Mouse (Mus musculus): ENCODE data around the gene Ctbp2.
"Not testable (repeated sequence)": the region's sequence is repeated elsewhere in the genome, so short reads cannot be mapped to it uniquely, and the experiment has no call there.

Ctbp2 gene

DNA sequence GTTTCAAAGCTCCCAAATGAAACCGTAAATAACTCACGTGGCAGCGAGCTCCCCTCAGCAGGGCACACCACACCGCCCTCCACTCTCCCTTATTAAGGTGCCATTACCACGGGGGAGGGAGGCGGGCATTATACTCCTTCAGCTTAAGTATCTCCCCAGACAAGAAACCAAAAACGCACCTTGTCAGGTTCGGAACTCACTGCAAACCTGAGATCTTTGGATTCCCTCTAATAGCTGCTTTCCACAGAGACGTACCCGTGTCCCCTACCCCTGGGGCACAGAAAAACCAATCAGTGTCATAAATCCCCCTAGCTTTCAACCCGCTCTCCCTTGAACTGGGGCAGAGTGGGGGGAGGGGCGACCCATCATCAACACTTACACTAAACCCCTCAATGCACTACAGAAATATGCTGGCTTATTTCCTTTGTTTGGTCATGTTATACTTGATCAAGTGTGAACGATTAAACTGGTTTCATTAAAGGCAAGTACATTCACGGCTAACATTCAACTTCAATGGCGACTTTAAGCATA, 3.9 kb downstream of the Ctbp2 start:
- DNase-seq, result no peak

DNA sequence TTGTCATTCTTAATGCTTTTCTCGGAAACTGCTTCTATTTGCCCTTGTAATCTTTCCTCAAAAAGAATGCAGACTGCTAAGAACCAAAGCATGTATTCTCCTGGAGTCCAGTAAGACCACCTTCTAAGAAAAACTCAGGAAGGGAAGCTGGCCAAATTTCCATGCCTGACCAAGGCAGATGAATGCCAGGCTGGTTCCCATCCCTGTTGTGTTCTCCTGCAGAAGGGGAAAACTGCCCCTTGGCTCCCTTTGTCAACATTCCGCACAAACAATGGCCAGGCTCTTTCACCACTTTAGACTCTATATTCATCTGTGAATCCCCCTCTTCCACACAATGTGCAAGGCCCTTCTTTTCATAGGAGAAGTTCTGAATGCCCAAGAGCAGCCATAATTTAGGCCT, 6.3 kb downstream of the Ctbp2 start:
- DNase-seq, result no peak

DNA sequence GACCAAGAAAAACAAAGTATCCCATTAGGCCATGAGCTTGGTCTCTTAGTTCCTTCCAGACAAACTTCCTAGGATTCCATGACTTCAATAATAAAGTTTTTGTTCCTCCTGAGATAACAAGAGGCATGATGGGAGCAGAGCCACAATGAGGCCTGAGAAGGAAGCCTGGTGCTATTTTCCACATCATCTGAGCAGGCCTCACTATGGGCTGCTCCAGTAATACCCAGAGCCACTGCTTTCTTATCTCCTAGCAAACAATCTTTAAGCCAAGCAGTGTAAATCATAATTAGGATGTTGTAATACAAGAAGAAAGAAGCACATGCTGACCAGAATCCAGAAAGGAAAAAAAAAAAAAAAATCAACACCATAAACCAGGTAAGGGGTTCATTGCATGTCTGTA, 7.6 kb downstream of the Ctbp2 start:
- no peak for DNase-seq

DNA sequence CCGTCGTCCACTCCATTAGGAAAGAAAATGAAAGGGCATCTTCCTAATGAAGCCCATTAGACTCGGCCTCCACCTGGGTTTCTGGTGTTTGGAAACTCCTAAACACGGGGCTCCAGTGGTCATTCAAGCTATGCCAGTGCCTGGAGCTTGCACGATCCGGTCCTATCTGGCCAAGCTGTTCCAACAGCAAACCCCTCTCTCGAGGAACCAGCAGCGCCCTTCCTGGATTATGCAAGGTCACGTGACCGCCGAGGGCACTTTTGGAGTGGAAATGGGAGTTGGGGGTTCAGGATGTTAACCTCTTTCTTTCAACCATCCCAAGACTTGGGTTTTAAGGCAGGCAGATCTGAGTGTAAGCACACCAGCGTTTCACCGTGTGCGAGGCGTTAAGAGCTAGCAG, 8.3 kb downstream of the Ctbp2 start:
- DNase-seq, result no peak

DNA sequence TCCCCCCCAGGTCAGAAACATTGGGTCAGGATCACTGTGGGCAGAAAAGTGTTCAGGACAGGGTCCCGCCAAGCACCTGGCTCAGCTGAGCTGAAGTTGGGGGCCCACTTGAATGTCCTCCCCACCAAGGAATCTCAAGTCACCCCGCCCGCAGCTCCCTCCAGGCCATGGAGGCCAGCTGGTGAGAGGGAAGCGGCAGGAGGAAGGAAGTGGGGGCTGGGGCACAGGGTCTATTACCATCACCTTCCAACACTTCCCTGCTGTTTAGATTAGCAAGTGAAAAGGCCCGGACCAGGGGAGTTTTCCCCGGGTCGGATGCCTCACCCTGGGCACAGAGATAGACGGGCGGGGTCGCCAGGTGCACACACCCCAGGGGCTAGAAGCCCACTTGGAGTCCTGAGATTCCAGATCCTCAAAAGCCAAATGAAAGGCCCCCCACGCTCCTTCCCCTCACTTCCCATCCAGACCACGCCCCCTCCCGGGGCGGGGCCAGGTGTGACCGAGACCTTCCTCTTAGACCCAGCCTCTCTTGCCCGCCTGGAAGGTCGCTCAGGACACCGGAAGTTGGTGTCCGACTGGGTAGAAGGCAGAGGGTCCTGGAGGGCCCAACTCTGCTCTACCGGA, 9.2 kb downstream of the Ctbp2 start:
- no peak for DNase-seq

DNA sequence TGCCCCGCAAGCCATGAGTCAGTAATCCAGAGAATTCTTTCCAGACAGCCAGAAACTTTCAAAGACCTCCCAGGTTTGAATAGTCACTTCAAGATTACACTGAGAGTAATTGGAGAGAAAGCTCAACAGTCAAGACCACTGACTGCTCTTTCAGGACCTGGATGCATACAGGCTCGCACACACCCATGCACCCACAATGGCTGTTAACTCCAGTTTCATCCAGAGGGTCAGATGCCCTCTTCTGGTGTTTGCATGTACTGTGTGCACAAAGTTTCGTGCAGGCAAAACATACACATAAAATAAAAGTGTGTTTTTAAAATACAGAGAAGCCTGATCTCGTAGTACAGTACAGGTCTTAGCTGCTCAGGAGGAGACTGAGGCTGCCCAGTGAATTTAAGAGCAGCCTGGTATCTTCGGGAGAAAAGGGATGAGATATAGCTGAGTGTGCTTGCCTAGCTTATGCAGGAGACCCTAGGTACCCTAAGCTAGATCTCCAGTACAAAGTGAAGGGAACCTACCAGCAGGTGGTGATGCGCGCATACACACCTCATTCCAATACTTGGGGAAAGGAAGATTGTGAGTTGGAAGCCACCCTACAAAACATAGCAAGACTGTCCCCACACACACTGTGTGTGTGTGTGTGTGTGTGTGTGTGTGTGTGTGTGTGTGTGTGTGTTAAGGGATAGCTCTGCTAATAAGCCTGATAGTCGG, 10.8 kb downstream of the Ctbp2 start:
- no peak for DNase-seq

DNA sequence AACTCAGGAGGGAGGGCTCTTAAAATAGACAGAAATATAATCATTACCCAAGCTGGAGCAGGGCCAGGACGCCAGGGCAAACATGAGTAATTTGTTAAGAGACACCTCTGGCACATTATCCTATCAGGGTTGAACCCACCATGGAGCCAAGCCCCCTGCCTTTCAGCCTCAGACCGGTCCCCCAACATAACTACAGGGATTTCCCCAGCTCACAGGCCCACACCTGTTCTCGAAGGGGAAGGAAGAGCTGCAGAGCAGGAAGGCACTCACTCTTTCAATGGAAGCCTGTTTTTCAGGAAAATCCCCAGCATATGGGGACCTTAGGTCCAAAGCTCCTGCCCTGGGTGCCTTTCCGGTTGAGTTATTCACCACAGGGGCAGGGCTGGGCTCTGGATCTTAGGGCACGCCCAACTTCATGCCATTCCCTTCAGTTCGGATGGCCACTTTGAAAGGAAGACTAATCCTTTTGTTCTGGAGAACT, 11.8 kb downstream of the Ctbp2 start:
- DNase-seq, result no peak

DNA sequence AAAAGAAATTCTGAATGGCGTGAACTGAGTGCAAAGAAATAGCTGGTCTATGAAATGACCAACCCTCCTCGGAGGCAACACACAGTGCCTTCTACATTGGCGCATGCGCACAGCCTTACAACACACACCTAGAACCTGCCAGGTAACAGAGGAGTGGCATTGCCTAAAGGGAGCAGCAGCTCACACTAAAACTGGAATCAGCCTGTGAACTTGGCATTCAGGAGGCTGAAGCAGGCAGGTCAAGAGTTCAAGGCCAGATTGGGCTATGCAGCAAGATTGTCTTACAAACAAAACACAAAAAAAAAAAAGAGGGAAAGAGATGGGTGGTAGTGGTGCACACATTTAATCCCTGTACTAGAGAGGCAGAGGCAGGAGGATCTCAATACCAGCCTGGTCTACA, 14.7 kb downstream of the Ctbp2 start:
- no peak for DNase-seq

DNA sequence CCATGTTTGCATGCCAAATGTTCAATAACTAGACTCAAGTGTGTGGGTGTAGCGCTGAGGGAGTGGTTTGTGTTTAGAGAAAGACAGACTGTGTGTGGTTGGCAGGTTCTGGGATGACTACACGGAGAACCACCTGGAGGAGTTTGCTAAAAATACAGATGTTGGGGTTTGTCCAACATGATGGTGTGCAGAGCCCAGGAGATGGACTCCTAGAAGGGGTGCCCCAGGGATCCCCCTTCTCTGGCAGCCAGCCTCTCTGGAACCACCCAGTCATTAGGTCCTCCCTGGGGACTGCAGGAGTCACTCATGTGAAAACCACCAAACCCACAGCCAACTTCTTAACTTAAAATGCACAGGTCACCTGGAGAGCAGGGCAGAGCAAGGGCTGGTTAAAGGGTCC, 15.5 kb downstream of the Ctbp2 start:
- peak; percentile 25 to 47 for DNase-seq

DNA sequence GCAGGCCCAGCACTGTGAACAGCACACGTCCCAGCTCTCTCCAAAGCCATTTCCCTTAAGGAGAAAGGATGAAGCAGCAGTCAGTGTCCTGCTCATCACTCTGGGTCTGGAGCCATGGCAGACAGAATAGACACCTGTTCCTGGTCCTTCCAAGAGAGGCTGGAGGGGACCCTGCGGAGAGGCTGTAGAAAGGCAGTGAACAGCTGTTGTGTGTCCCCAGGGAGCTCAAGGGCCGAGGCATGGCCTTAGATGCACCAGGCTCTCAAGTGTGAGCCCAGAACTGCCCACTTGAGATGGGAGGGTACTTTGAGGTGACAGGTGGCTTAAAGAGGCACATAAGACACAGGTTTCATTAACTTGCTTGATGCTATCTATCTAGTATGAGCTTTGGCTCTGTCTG, 21.6 kb downstream of the Ctbp2 start:
- DNase-seq, result no peak

DNA sequence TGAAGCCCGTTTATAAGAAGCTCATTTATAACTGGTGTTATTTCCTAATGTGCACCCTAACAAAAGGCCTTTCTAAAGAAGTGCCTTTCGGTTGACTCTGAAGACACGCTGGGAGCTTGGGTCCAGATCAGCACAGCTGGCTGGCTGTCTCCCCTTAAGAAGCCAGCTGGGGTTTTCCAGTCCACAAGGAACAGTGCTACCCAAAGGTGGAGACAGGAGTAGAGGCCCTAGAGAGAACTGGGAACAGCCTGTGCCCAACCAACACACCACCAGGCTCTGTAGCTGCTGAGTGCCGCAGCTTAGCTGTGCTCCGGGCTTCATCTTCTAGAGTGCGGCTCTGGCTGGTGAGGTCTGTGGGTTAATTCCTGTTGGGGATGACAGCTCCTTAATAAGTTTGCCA, 23.1 kb downstream of the Ctbp2 start:
- no peak for DNase-seq

DNA sequence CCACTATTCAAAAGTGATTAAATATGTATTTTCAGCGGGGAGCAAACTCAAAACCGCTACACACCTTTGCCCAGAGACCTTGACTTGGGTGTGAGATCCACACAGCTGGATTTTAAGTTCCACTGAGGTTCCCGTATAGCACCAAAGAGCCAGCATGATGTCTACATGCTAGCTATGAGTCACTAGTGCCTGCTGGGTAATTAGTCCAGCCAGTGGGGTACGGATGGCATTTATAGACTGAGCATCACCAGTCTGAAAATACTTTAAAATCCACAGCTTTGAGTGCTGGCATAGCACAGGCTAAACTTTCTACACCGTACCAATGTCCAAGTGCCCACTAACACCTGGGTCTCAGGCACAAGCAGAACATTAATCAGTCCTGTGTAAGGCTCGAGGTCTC, 24.0 kb downstream of the Ctbp2 start:
- DNase-seq, result no peak

DNA sequence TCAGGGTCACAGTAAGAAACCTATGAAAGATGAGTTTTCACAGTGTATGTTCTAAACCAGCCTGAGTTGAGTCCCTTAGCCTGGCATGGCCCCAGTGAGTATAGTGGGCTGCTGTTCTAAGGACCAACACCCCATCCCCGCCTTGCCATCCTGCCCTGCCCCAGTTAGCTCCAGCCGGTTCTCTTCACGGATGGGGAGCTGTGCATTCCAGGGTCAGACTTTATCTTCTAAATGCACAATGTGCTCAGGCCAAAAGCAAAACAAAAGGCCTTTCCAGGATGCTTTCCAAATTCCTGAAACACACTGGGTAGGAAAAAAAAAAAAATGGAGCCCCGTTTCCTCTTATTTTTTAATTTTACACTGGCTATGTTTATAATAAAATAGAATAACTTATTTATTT, 24.9 kb downstream of the Ctbp2 start:
- no peak for DNase-seq

DNA sequence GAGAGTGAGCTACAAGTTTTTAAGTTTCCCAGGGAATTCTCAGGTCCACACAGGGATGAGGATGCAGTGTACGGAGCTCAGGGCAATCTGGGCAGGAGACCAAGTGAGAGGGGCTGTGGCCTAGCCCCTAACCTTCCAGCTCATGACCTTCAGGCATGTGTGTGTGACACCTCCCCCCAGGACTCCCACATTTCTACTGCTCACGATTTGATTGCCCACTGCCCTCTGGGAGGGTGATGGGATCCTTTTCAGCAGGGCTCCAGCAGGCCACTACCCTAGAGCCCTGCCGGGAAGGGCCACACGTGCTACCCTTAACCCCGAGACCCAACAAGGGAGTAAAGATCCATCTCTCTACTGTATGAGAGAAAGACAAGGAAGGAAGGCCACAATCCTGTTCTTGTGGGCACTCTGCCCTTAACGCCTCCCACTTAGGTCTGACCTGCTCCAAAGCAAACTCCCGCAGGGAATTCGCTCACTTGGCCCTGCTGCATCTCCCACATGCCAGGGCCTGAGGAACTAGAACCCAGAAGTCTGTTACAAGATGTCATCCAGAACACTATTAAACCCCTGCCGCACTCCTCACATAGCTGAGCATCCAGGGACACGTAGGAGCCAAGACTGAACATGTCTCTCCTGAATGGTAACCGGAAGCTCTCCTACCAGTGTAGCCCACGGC, 25.9 kb downstream of the Ctbp2 start:
- DNase-seq, result no peak

DNA sequence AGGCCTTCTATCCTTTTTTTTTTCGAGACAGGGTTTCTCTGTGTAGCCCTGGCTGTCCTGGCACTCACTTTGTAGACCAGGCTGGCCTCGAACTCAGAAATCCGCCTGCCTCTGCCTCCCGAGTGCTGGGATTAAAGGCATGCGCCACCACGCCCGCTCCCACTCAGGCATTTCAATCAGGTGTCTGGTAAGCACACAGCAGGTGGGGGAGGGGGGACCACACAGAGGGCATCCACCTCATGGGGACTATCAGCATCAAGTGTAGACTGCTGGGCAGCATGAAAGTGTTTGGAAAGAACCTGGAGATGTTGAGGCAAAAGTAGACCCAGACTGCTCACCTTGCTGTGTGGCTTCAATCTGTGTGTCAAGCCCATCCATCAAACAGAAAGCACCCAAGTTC, 28.5 kb downstream of the Ctbp2 start:
- DNase-seq, result not testable (repeated sequence)

DNA sequence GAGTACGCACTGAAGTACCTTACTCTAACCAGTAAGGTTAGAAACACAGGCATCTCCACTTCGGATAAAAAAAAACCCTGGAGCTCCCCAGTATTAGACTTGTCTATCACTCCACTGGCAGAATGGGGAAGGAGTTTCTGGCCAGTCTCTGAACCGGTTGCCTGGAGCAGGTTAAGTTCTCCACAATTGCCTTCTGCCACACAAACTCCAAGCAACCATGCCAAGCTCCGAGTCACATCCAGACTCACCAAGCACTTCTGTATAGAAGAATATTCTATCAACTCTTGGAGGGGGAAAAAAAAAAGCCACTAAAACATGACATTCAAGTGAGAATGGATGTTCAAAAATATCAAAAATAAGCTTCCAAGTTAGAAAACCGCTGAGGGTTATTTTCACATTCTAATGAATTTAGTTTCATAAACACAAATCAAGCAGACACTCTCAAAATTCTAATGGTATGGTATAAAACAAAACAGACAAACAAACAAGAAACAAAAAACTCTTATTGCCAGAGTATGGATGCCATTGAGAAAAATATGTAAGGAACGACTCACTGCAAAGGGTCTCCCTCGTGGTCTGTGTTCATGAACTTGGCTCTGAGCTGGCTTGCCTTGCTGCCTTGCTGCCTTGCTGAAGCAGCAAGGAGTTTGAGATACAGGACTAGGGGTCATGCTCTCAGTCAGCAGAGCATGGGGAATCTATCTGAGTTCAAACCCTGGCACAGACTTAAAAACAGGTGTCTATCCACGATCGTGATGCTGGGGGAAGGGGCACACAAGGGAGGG, 29.3 kb downstream of the Ctbp2 start:
- DNase-seq, result no peak

DNA sequence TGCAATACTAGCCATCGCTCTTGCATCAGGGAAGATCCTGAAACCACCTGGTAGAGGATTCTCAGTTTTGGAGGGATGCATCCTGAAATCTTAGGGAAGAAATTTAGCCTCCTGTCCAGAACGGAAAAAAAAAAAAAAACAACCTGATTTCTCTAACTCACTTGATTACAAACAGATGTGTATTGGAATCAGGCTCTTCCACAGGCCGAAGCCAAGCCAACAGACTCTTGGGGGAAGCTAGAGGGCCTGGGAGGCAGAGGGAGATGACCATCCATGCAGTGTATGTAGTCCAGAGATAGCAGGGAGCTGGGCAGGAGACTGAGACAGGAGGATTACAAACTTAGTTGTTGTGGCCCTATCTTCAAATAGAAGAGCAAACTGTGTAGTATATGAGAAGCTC, 30.0 kb downstream of the Ctbp2 start:
- no peak for DNase-seq

DNA sequence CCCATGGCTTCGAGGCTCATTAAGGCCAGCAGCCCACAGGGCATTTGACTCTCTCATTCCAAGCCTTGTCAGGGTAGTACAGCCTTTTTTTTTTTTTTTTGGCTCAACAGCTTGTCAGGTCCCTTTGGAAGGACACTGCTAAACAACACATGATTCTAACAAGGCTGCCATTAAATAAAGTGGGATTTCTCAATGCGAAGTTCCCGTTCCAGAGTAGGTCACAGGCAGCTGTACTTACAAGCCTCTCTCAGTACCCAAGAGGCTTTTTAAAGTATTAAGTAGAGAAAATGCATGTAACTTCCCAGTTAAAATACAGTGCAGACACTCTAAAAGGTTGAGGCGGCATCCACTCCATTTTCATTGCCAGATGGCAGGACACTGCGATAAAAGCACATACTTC, 30.4 kb downstream of the Ctbp2 start:
- DNase-seq, result no peak

DNA sequence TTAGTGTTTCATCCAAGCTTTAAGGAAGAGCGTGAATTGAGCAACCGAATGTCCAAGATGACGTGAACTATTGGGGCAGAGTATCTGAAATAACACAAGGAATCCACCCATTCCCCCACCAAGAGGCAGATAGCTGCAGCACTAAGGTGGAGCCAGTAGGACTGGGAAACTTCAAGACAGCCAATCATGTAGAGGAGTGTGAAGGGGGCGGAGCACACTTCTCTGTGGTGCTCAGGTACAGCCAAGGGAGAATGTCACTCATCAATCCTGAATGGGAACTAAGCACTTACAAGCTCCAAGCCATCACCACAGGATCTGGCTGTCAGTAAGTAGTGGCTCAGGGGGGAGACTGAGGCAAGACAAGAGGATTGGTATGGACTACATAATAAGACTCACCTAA, 33.5 kb downstream of the Ctbp2 start:
- no peak for DNase-seq

DNA sequence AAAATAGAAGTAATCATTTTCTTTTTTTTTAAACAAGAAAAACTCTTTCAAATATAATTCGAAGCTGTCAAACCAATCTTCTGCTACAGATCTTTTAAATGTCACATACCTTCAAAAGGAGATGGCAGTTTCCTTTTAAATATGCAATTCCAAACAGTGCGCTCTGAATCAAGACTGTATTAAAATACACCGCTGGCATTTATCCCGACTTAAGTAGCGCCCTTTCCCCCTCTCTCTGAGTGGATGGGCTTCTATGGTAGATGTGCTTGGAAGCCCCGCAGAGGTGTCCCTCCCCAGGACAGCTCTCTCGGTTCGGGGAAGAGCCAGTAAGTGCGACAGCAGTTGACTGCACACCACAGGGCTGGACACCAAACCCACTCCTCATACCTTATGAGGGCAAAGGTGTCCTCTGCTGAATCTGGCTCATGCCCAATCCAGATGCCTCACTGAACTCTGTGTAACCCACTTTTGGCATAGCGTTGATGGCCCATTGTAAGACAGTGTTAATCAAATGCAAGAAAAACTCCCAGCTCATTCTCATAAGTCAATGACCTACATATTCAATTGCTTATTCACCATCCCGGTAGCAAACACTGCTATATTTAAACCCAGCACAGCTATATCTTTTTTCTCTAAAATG, 34.4 kb downstream of the Ctbp2 start:
- DNase-seq, result no peak

DNA sequence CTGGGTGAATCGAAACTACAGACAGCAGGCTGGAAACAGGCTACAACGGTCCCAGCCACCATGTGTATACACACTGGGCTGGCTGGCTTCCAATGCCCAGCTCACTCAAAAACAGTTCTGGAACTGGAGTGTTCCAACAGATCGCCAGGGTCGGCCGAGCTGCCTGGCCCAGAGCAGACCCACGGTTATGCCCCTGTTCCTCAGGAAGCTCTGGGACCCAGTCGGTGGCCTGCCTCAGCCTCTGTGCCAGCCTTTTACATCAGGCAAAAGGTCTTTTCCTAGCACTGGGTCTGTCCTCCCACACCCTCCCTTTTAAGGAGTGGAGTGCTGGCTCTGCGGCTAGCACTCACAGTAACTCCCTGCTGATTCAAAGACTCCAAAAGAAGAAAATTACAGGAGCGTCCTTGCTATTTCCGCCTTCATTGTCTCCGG, 35.3 kb downstream of the Ctbp2 start:
- no peak for DNase-seq

DNA sequence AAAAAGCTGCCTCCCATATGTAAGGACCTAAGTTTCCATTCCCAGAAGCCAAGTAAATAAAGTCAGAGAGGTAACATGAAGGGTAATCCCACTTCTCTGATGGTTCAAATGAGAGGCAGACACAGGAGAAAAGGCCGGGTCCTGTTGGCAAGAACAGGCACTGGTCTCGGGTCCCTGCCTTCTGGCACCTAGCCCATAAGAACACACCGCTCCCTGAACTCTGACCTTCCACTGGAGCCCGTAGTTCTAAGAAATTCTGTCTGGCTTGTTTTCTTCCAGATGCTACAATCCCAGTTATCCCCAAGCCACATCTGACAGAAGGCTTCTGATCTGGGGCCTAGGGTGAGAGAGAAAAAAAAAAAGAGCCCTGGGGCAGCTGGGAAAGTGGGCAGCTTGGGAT, 35.7 kb downstream of the Ctbp2 start:
- DNase-seq, result no peak

DNA sequence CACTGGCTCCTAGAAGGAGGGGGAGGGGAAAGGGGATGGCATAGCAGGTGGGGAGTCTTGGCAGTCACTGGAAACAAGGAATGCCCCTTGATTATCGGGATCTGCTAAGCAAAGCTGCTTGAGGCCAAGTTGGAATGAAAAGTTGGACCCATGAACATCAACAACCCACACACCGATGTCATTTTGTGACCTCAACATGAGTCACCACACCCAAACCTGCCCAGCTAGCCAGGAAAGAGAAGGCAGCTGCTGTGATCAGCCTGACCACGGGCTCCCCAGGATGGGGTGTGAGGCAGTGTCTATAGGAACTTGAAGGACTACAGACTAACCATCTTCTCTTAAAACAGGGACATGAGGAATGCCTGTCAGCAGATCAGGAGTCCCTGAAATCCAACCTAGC, 38.7 kb downstream of the Ctbp2 start:
- no peak for DNase-seq
